Mouse (Mus musculus) liver, embryonic 11.5 days (tissue): ENCODE measurements at regions not wholly inside any gene's neighbourhood (a gene's known extent, or its start where the extent isn't known, plus 50 kb on each side); places are given as distances from the start of the nearest gene placed in this dataset.

Experiments
- ATAC-seq: fragments of 200-750 bp; cut with Nextera tagmentation; replicated peaks from 2 replicates; pipeline ENCODE4 v1.8.0; 2017; ENCODE audit warnings: moderate number of reproducible peaks, mild to moderate bottlenecking, moderate TSS enrichment, moderate library complexity; ENCODE audit not compliant: low FRiP score
- DNase-seq: peaks from one replicate; pipeline ENCODE4 v3.0.0-alpha.2; 2017; ENCODE audit warnings: low spot score
- H3K27ac ChIP-seq: fragments of 300-500 bp; sonication (generic); 2 replicates; pipeline ENCODE4 v1.5.1; 2014; ENCODE audit warnings: mild to moderate bottlenecking, low read depth, low read length, control low read depth
- H3K27me3 ChIP-seq: fragments of 300-500 bp; sonication (generic); replicated peaks from 2 replicates; pipeline ENCODE4 v1.6.1; 2014; ENCODE audit warnings: low read length, mixed read lengths; ENCODE audit not compliant: control insufficient read depth, insufficient read depth
- H3K36me3 ChIP-seq: fragments of 300-500 bp; sonication (generic); 2 replicates; pipeline ENCODE4 v1.6.1; 2014; ENCODE audit warnings: mild to moderate bottlenecking, low read length, moderate library complexity, mixed read lengths; ENCODE audit not compliant: control insufficient read depth, insufficient read depth
- H3K4me1 ChIP-seq: fragments of 300-500 bp; sonication (generic); replicated peaks from 2 replicates; pipeline ENCODE4 v1.6.1; 2014; ENCODE audit warnings: low read length, mixed read lengths; ENCODE audit not compliant: control insufficient read depth, insufficient read depth
- H3K4me2 ChIP-seq: fragments of 300-500 bp; sonication (generic); 2 replicates; pipeline ENCODE4 v1.6.1; 2014; ENCODE audit warnings: mild to moderate bottlenecking, control low read depth, moderate library complexity
- H3K4me3 ChIP-seq: fragments of 300-500 bp; sonication (generic); 2 replicates; pipeline ENCODE4 v1.5.1; 2014; ENCODE audit warnings: low read depth, low read length, control low read depth
- H3K9ac ChIP-seq: fragments of 300-500 bp; sonication (generic); 2 replicates; pipeline ENCODE4 v1.6.1; 2014; ENCODE audit warnings: low read depth, low read length, control low read depth
- H3K9me3 ChIP-seq: fragments of 300-500 bp; sonication (generic); 2 replicates; pipeline ENCODE4 v1.6.1; 2016; ENCODE audit warnings: low read length, inconsistent platforms, mixed read lengths; ENCODE audit not compliant: control insufficient read depth
- WGBS: fragments of 180-500 bp; shearing (Covaris S2); extraction: QIAGEN DNeasy Blood & Tissue Kit; methylation state at CpG from one replicate; pipeline ENCODE4 v1.1.7; 2014; 5-methylcytosine and 5-hydroxymethylcytosine counted together

DNA sequence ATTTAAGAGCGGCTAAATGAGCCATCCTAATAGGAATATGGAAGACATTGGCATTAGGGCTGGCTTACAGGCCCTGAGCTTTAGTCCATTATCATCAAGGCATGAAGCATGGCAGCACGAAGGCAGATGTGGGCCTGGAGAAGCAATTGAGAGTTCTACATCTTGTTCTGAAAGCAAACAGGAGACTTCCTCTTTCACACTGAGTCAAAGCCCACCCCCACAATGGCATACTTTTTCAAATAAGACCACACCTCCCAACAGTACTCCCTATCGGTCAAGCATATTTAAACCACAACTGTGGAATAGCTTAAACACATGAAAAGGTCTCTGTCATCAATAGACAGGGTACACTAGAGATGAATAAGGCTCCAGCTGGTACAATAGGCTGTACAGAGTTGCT, 381.5 kb upstream of the Rag2 start:
- ATAC-seq, result no peak
- no peak overlapping the region for H3K4me3 ChIP-seq
- DNase-seq, result no peak
- no peak overlapping the region for H3K4me2 ChIP-seq
- H3K9ac ChIP-seq, result no peak overlapping the region
- 82% methylated on average over 3 of the region's 3 CpGs for WGBS
- H3K27ac ChIP-seq, result no peak overlapping the region
- no peaks in the 10 kb centered on the region for H3K36me3 ChIP-seq
- H3K27me3 ChIP-seq, result no peaks in the 10 kb centered on the region
- no peaks in the 10 kb centered on the region for H3K9me3 ChIP-seq
- no peaks in the 10 kb centered on the region for H3K4me1 ChIP-seq

DNA sequence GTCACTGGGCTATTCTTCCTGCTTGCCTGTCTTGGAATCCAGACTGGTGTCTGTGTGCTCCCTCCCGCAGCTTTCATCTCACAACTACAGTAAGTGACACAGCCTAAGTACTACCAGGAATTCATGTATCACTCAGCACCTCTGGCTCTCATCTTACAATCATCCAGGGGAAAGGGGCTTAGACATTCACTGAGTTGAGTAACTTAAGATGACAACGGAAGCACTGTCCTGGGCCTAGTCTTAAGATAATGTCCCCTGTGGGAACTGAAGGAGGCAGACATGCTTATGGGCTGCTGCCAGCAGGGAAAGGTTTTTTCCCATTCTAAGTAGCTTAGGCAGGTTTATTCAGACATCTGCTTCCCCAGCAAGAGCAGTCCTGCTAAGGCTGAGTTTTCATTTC, 377.4 kb upstream of the Rag2 start:
- no peak for ATAC-seq
- H3K27me3 ChIP-seq, result no peaks in the 10 kb centered on the region
- no peak overlapping the region for H3K4me2 ChIP-seq
- no peaks in the 10 kb centered on the region for H3K9me3 ChIP-seq
- no peaks in the 10 kb centered on the region for H3K4me1 ChIP-seq
- no peak overlapping the region for H3K4me3 ChIP-seq
- no peak overlapping the region for H3K9ac ChIP-seq
- no peaks in the 10 kb centered on the region for H3K36me3 ChIP-seq
- H3K27ac ChIP-seq, result no peak overlapping the region
- 67% methylated on average over 2 of the region's 2 CpGs for WGBS
- no peak for DNase-seq

DNA sequence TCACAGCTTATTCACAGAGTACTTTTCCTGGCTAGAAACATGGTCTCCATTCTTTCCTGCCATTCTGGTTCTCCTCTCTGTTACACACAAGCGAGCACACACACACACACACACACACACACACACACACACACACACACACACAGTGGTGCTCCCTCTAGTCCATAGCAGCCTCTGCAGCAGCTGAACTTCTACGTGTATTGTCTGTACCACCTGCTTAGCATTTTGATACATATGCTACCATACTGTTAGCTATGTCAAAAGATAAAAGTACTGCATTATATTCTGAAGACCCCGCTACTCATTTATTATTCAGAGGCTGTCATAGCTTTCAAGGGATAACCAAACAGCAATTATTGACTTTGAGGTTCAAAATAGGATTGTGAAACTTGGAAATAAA, 372.3 kb upstream of the Rag2 start:
- Histone ChIP-seq H3K4me1 (no peaks in the 10 kb centered on the region), H3K4me3 (no peak overlapping the region), H3K27me3 (no peaks in the 10 kb centered on the region), H3K9me3 (no peaks in the 10 kb centered on the region), H3K4me2 (no peak overlapping the region), H3K9ac (no peak overlapping the region), H3K27ac (no peak overlapping the region), H3K36me3 (no peaks in the 10 kb centered on the region)
- ATAC-seq, result no peak
- 75% methylated on average over 3 of the region's 3 CpGs for WGBS
- DNase-seq, result no peak

DNA sequence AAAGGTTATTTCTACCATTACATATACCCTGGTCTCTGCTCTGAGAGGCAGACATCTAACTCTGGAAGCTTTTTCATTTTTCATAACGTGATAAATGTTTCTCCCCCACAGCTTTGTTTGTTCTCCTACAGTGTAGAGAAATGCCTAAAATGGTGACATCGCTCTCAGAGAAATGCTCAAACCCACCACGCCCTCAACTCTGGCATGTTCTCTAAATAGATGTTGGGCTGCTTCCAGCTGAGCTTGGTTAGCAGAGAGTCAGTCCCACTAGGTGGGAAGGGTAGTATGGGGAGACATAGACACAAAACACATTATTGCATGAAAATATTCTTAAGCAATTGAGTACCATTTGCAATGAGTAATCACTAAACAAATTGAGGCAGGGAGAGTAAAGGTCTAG, 368.1 kb upstream of the Rag2 start:
- no peaks in the 10 kb centered on the region for H3K36me3 ChIP-seq
- ATAC-seq (no peak), DNase-seq (no peak)
- H3K9me3 ChIP-seq, result no peaks in the 10 kb centered on the region
- H3K4me2 ChIP-seq, result no peak overlapping the region
- no peaks in the 10 kb centered on the region for H3K27me3 ChIP-seq
- H3K4me1 ChIP-seq, result no peaks in the 10 kb centered on the region
- H3K27ac ChIP-seq, result no peak overlapping the region
- WGBS, result 63% methylated on average over 3 of the region's 3 CpGs
- no peak overlapping the region for H3K9ac ChIP-seq
- H3K4me3 ChIP-seq, result no peak overlapping the region

DNA sequence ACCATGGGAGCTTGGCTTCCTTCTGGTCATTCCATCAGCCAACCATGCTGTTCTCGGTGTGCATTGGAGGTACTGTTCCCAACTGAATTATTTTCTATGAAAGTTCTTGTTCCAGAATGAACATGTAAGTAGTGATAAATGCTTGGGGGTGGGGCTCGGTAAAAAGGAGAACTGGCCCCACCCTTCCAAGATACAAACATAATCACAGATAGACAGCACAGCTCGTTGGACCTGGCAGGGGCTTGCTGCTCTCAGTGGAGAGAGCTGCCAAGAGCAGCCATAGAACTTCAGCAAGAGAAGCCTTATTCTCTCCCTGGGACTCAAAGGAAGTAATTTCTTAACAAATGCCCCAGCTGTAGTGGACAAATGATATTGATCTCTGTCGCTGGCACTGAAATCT, 360.6 kb upstream of the Rag2 start:
- Histone ChIP-seq H3K36me3 (no peaks in the 10 kb centered on the region), H3K9ac (no peak overlapping the region), H3K27me3 (no peaks in the 10 kb centered on the region), H3K4me3 (no peak overlapping the region), H3K4me1 (no peaks in the 10 kb centered on the region), H3K9me3 (no peaks in the 10 kb centered on the region), H3K27ac (no peak overlapping the region), H3K4me2 (no peak overlapping the region)
- peak; percentile 72 for ATAC-seq
- WGBS, result 62% methylated on average over 4 of the region's 4 CpGs
- DNase-seq, result no peak

DNA sequence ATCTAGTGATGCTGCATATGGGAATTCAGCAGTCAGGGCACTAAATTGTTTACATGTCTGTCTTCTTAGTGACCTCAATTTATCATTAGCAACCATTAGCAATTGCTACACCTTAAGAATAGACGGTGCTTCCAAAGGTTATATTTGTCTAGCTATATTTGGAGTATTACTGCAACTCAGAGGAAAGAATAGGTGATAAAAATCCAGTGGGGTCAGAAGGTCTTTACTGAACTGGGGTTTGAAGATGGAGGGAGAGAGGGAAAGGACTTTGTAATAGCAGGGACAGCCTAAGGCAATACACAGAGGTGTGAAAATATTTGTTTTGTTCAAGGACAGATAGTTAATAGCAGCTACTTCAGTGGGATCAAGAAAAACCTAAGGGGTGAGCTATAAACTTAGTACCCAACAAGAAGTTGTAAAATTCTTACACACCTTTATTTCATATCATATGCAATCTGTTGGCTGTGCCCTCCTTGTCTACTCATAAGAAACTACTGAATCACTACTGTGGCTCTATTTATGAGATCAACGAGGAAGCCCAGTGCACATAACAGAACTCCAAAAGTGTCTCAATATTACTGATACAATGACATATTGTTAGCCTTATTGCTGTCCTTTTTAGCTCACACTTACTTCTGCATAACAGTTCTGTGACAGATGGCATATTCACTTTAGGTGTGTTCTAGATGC, 357.7 kb upstream of the Rag2 start:
- Histone ChIP-seq H3K27me3 (no peaks in the 10 kb centered on the region), H3K27ac (no peak overlapping the region), H3K4me1 (no peaks in the 10 kb centered on the region), H3K4me2 (no peak overlapping the region), H3K36me3 (no peaks in the 10 kb centered on the region), H3K9me3 (no peaks in the 10 kb centered on the region), H3K9ac (no peak overlapping the region), H3K4me3 (no peak overlapping the region)
- whole genome bisulfite sequencing, result 69% methylated on average over 2 of the region's 2 CpGs
- DNase-seq (no peak), ATAC-seq (no peak)

DNA sequence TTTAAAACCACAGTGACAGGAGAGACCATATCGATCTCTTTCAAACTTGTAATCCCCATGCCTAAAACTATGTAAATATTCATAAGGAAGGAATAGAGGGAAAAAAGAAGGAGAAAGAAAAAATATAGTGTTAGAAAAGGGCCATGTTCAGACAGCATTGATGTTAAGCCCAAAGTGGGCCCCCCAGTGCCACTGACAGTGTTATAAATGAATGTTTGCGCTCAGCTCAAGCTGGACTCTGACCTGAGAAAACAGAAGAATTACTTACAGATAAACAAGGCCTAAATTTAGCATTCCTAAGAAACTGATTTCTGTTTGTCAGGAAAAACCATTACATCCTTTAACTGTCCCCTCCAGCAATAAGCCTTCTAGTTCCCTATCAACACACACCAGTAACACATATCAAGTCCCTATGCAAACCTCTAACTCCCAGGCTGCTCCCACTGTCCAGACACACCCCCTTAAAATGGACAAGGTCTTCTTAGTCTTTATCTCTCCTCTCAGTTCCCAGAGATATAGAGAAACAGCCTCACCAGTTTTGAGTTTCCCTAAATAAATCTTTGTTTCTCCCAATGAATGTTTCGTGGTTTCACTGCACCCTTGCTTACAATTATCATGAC, 350.4 kb upstream of the Rag2 start:
- WGBS, result 65% methylated on average over 3 of the region's 3 CpGs
- Histone ChIP-seq H3K4me1 (no peaks in the 10 kb centered on the region), H3K4me3 (no peak overlapping the region), H3K9ac (no peak overlapping the region), H3K27ac (no peak overlapping the region), H3K9me3 (no peaks in the 10 kb centered on the region), H3K4me2 (no peak overlapping the region), H3K27me3 (no peaks in the 10 kb centered on the region), H3K36me3 (no peaks in the 10 kb centered on the region)
- no peak for DNase-seq
- ATAC-seq, result peak; percentile 75

DNA sequence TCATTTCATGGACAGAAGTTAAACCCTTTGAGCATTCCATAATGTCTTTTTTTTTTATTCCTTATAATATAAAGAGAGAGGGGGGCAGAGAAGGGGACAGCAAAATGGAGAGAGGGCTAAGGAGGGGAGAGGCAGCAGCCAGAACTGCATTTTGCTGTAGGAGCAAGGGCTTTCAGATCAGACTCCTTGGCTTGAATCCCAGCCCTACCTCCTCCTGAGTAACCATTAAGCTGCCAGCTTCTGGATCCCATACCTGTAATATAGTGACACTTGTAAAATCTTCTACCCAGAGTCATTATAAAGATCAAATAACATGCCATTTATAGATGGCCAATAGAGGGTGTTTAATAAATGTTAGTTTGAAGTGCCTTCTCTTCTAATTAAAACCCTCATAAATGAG, 339.6 kb upstream of the Rag2 start:
- Histone ChIP-seq H3K36me3 (no peaks in the 10 kb centered on the region), H3K9ac (no peak overlapping the region), H3K9me3 (no peaks in the 10 kb centered on the region), H3K4me1 (peaks cover 5% of the 10 kb centered on the region; the same call in 1 of the 2 replicates), H3K27me3 (no peaks in the 10 kb centered on the region), H3K4me3 (no peak overlapping the region), H3K4me2 (no peak overlapping the region), H3K27ac (no peak overlapping the region)
- ATAC-seq (no peak), DNase-seq (no peak)

DNA sequence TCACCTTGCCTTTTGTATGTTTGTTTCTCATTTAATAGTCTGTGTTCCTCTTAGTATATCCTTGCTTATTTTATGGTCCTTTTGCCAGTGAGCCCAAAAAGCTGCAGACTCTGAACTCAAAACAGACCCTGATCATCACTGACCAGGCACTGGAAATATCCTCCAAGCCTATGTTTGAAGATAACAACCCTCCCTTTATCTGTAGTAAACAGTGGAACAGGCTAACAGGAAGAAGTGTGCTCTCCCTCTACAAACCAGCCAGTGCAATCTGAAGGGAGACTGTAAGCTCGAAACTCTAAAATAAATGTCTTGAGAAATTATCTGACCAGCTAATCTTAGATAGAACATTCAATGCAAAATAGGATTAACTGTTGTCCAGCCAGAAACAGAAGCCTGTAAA, 336.4 kb upstream of the Rag2 start:
- Histone ChIP-seq H3K9ac (no peak overlapping the region), H3K4me2 (0 out of 2 replicates have a peak overlapping the region, but pooled peaks have one; percentile 12), H3K36me3 (no peaks in the 10 kb centered on the region), H3K4me3 (no peak overlapping the region), H3K27ac (no peak overlapping the region), H3K9me3 (no peaks in the 10 kb centered on the region), H3K27me3 (no peaks in the 10 kb centered on the region), H3K4me1 (peaks cover 5% of the 10 kb centered on the region; the same call in 1 of the 2 replicates)
- no peak for DNase-seq
- WGBS, result 24% methylated on average over 1 of the region's 1 CpGs
- peak; percentile 88 for ATAC-seq
